Mouse (Mus musculus) activated CD4-positive, CD25-positive, alpha-beta regulatory T cell, adult 9 weeks (primary cell): Measurements from ENCODE around the gene Ccdc120. TPM values are rescaled to one million over a fixed set of nuclear protein-coding genes. Genes with fewer than 3 reads are reported as not detected.

Experiments used
- polyA plus RNA-seq: library from polyadenylated mRNA; unstranded; fragments of 100-300 nt; shearing (Covaris generic); gene quantifications from one replicate; pipeline ENCODE4 v1.2.1, GENCODE M21; 2017

Gene Ccdc120
- 0.70 TPM for polyA plus RNA-seq

GRCm38 (mm10) chrX:7750432-7751116 lies at the start of gene Ccdc120:
Gene Ccdc120, minus strand, starts transcription at chrX:7750905.

GRCm38 (mm10) chrX:7789542-7790136 lies 38.9 kb upstream of the Ccdc120 start, which contains the start of gene Gripap1:
Gene Gripap1, plus strand, starts transcription at chrX:7789765.

GRCm38 (mm10) chrX:7762137-7762920 lies 11.6 kb upstream of the Ccdc120 start, which contains the start of gene Tfe3:
Gene Tfe3, plus strand, starts transcription at chrX:7762560.

GRCm38 (mm10) chrX:7728215-7728921 lies 22.3 kb downstream of the Ccdc120 start, which contains the start of gene Praf2:
Gene Praf2, plus strand, starts transcription at chrX:7728439.

GRCm38 (mm10) chrX:7721514-7722281 lies 29.0 kb downstream of the Ccdc120 start, which contains the start of gene Gm45208:
Gene Gm45208, plus strand, starts transcription at chrX:7722245.

GRCm38 (mm10) chrX:7714135-7714899 lies 36.4 kb downstream of the Ccdc120 start, which contains the start of gene Wdr45:
Gene Wdr45, plus strand, starts transcription at chrX:7714333.

GRCm38 (mm10) chrX:7696954-7697381 lies 53.7 kb downstream of the Ccdc120 start, which contains the start of gene Gpkow:
Gene Gpkow, plus strand, starts transcription at chrX:7697131.

Other genes starting within 250 kb of the Ccdc120 start
- 118 TPM for gene Foxp3, start 177.3 kb downstream of the Ccdc120 start, polyA plus RNA-seq
- gene Ppp1r3f, start 176.6 kb downstream of the Ccdc120 start, polyA plus RNA-seq, result 7.1 TPM
- 23.9 TPM for gene Ccdc22, start 145.4 kb downstream of the Ccdc120 start, polyA plus RNA-seq
- not detected for gene Cacna1f, start 143.8 kb downstream of the Ccdc120 start, polyA plus RNA-seq
- 19.6 TPM for gene Syp, start 112.4 kb downstream of the Ccdc120 start, polyA plus RNA-seq
- 35.1 TPM for gene Prickle3, start 93.6 kb downstream of the Ccdc120 start, polyA plus RNA-seq
- 130 TPM for gene Plp2, start 79.5 kb downstream of the Ccdc120 start, polyA plus RNA-seq
- not detected for gene Magix, start 69.7 kb downstream of the Ccdc120 start, polyA plus RNA-seq
- 69.0 TPM for gene Gpkow, start 53.8 kb downstream of the Ccdc120 start, polyA plus RNA-seq
- gene Wdr45, start 36.6 kb downstream of the Ccdc120 start, polyA plus RNA-seq, result 85.0 TPM
- gene Gm45208, start 28.7 kb downstream of the Ccdc120 start, polyA plus RNA-seq, result not detected
- gene Praf2, start 22.5 kb downstream of the Ccdc120 start, polyA plus RNA-seq, result 35.0 TPM
- gene Tfe3, start 11.7 kb upstream of the Ccdc120 start, polyA plus RNA-seq, result 47.9 TPM
- 112 TPM for gene Gripap1, start 38.9 kb upstream of the Ccdc120 start, polyA plus RNA-seq
- 1.1 TPM for gene Kcnd1, start 71.4 kb upstream of the Ccdc120 start, polyA plus RNA-seq
- gene Otud5, start 90.5 kb upstream of the Ccdc120 start, polyA plus RNA-seq, result 16.6 TPM
- gene Pim2, start 127.4 kb upstream of the Ccdc120 start, polyA plus RNA-seq, result 75.3 TPM
- 41.7 TPM for gene Slc35a2, start 133.1 kb upstream of the Ccdc120 start, polyA plus RNA-seq
- 155 TPM for gene Pqbp1, start 148.4 kb upstream of the Ccdc120 start, polyA plus RNA-seq
- 154 TPM for gene Timm17b, start 148.5 kb upstream of the Ccdc120 start, polyA plus RNA-seq
- gene Gm10491, start 156.9 kb upstream of the Ccdc120 start, polyA plus RNA-seq, result not detected
- not detected for gene Gm10490, start 158.6 kb upstream of the Ccdc120 start, polyA plus RNA-seq
- gene Pcsk1n, start 168.9 kb upstream of the Ccdc120 start, polyA plus RNA-seq, result not detected
- not detected for gene Eras, start 177.7 kb upstream of the Ccdc120 start, polyA plus RNA-seq
- 21.6 TPM for gene Hdac6, start 197.0 kb upstream of the Ccdc120 start, polyA plus RNA-seq
- gene Gata1, start 227.2 kb upstream of the Ccdc120 start, polyA plus RNA-seq, result 41.6 TPM